Mouse (Mus musculus) limb, embryonic 10.5 days (tissue): Measurements from ENCODE around the gene Cryba1. TPM values are rescaled to one million over a fixed set of nuclear protein-coding genes. Genes with fewer than 3 reads are reported as not detected.
"Not testable (repeated sequence)": the region's sequence is repeated elsewhere in the genome, so short reads cannot be mapped to it uniquely, and the experiment has no call there.

Experiments
- DNase-seq: peaks from one replicate; pipeline ENCODE4 v3.0.0-alpha.2; 2017; ENCODE audit warnings: low spot score
- H3K27ac ChIP-seq: fragments of 300-500 bp; sonication (generic); 2 replicates; pipeline ENCODE4 v1.5.1; 2016; ENCODE audit warnings: mild to moderate bottlenecking
- H3K27me3 ChIP-seq: fragments of 300-500 bp; sonication (generic); 2 replicates; pipeline ENCODE4 v1.6.1; 2016; ENCODE audit warnings: low read depth, mild to moderate bottlenecking; ENCODE audit not compliant: poor library complexity, severe bottlenecking
- H3K36me3 ChIP-seq: fragments of 300-500 bp; sonication (generic); 2 replicates; pipeline ENCODE4 v1.6.1; 2016; ENCODE audit warnings: mild to moderate bottlenecking, moderate library complexity
- H3K4me1 ChIP-seq: fragments of 300-500 bp; sonication (generic); 2 replicates; pipeline ENCODE4 v1.6.1; 2016
- H3K4me3 ChIP-seq: fragments of 300-500 bp; sonication (generic); 2 replicates; pipeline ENCODE4 v1.5.1; 2016; ENCODE audit warnings: mild to moderate bottlenecking, moderate library complexity
- H3K9me3 ChIP-seq: fragments of 300-500 bp; sonication (generic); replicated peaks from 2 replicates; pipeline ENCODE4 v1.6.1; 2016; ENCODE audit warnings: mild to moderate bottlenecking
- WGBS: fragments of 180-500 bp; shearing (Covaris S2); methylation state at CpG from one replicate; pipeline ENCODE4 v1.1.7; 2016; 5-methylcytosine and 5-hydroxymethylcytosine counted together
- polyA plus RNA-seq: library from polyadenylated mRNA; unstranded; fragments of >200 nt; fragmentation: Nextera tagmentation; extraction: Ambion mirVana; gene quantifications from 2 replicates; pipeline ENCODE4 v1.2.1, GENCODE M21; 2016

Gene Cryba1
- polyA plus RNA-seq, 1 experiment from 2014 or later: not detected

GRCm38 (mm10) chr11:77752525-77752924 lies 27.4 kb upstream of the Cryba1 start:
- no peak overlapping the region for H3K27ac ChIP-seq
- H3K27me3 ChIP-seq: no peaks in the 10 kb centered on the region
- no peaks in the 10 kb centered on the region for H3K9me3 ChIP-seq
- DNase-seq: no peak
- H3K36me3 ChIP-seq: no peaks in the 10 kb centered on the region
- H3K4me3 ChIP-seq: no peak overlapping the region
- 78% methylated on average over 5 of the region's 5 CpGs for WGBS
- H3K4me1 ChIP-seq: no peaks in the 10 kb centered on the region

- DNase-seq: no peak
- Histone ChIP-seq H3K4me3 (no peak overlapping the region), H3K27ac (no peak overlapping the region), H3K27me3 (no peaks in the 10 kb centered on the region), H3K4me1 (no peaks in the 10 kb centered on the region), H3K36me3 (no peaks in the 10 kb centered on the region), H3K9me3 (no peaks in the 10 kb centered on the region)
- 85% methylated on average over 5 of the region's 5 CpGs for WGBS
Measured at GRCm38 (mm10) chr11:77748996-77749395, 23.9 kb upstream of the Cryba1 start.

- H3K4me3 ChIP-seq, H3K4me1 ChIP-seq, H3K36me3 ChIP-seq, DNase-seq, H3K27ac ChIP-seq, H3K27me3 ChIP-seq, H3K9me3 ChIP-seq: not testable (repeated sequence)
- 95% methylated on average over 14 of the region's 15 CpGs for WGBS
Measured at GRCm38 (mm10) chr11:77747103-77747502, 22.0 kb upstream of the Cryba1 start.

DNA sequence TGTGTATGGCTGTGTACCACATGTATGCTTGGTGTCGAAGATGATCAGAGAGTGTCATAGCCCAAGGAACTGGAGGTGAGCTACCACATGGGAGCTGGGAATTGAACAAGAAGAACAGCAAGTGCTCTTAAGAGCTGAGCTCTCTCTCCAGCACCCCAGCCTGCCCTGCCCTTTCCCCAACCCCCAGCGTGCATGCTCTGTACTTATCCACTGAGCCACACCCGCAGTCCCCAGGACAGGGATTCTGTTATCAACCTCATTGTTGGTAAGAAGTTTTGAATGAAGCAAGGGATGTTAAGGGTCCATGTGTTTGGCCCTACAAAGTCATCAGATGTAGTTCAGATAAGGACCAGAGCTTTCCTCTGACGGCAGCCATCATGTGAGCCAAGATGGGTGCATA lies 21.6 kb upstream of the Cryba1 start:
- Histone ChIP-seq H3K4me1 (no peaks in the 10 kb centered on the region), H3K27ac (no peak overlapping the region), H3K36me3 (no peaks in the 10 kb centered on the region), H3K9me3 (no peaks in the 10 kb centered on the region), H3K27me3 (no peaks in the 10 kb centered on the region), H3K4me3 (no peak overlapping the region)
- DNase-seq: no peak
- WGBS: 89% methylated on average over 4 of the region's 4 CpGs

- H3K27ac ChIP-seq: no peak overlapping the region
- H3K36me3 ChIP-seq: no peaks in the 10 kb centered on the region
- no peaks in the 10 kb centered on the region for H3K9me3 ChIP-seq
- no peak overlapping the region for H3K4me3 ChIP-seq
- H3K4me1 ChIP-seq: no peaks in the 10 kb centered on the region
- no peak for DNase-seq
- 41% methylated on average over 6 of the region's 6 CpGs for WGBS
- H3K27me3 ChIP-seq: no peaks in the 10 kb centered on the region
Measured at GRCm38 (mm10) chr11:77743966-77744365, 18.9 kb upstream of the Cryba1 start.

DNA sequence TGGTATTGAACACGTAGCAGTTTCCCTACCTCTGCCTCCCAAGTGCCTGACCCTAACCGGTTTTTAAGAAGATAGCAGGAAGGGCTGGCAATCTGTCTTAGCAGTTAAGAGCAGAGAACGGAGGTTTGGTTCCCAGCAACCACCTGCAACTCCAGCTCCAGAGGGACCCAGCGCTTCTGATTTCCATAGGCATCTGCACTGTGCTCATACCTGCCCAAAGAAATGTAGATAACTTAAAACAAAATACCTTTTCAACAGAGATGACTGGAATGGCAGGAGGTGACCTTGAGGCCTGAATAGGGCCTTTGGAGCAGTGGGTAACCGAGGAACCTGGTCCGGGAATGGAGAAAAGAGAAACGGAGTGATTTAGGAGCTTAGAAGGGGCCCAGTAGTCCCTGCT lies 13.5 kb upstream of the Cryba1 start:
- DNase-seq: no peak
- Histone ChIP-seq H3K27me3 (no peaks in the 10 kb centered on the region), H3K27ac (no peak overlapping the region), H3K36me3 (no peaks in the 10 kb centered on the region), H3K4me1 (no peaks in the 10 kb centered on the region), H3K9me3 (no peaks in the 10 kb centered on the region), H3K4me3 (no peak overlapping the region)
- WGBS: 53% methylated on average over 7 of the region's 7 CpGs

DNA sequence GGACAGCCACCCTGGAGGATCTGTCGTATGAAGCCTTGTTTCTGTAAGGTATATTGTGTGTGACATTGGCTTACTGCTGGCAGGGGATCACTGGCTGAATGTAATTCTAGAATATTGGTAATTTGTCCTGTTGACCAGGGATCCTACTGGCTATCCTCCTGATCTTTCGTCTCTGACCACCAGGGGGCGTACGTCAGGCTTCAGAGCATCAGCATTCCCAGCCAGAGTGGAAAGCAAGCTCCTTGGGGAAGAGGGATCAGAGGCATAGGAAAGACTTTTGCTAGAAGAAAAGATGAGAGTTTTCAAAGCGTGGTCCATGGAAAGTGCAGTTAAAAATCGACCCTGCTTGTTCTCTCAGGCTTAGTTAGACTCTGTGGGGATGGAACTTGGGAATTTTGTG lies 12.2 kb upstream of the Cryba1 start:
- H3K27me3 ChIP-seq: no peaks in the 10 kb centered on the region
- no peaks in the 10 kb centered on the region for H3K9me3 ChIP-seq
- H3K27ac ChIP-seq: no peak overlapping the region
- no peaks in the 10 kb centered on the region for H3K4me1 ChIP-seq
- WGBS: under 1% methylated on average over 6 of the region's 6 CpGs
- H3K36me3 ChIP-seq: no peaks in the 10 kb centered on the region
- H3K4me3 ChIP-seq: no peak overlapping the region
- DNase-seq: peak; percentile 90

- no peak overlapping the region for H3K4me3 ChIP-seq
- H3K36me3 ChIP-seq: no peaks in the 10 kb centered on the region
- DNase-seq: no peak
- H3K9me3 ChIP-seq: no peaks in the 10 kb centered on the region
- 74% methylated on average over 2 of the region's 2 CpGs for WGBS
- no peaks in the 10 kb centered on the region for H3K27me3 ChIP-seq
- H3K4me1 ChIP-seq: no peaks in the 10 kb centered on the region
- no peak overlapping the region for H3K27ac ChIP-seq
Measured at GRCm38 (mm10) chr11:77728587-77728986, 3.5 kb upstream of the Cryba1 start.

GRCm38 (mm10) chr11:77724766-77725165 lies 317 bp downstream of the Cryba1 start:
- no peaks in the 10 kb centered on the region for H3K9me3 ChIP-seq
- no peak for DNase-seq
- no peaks in the 10 kb centered on the region for H3K4me1 ChIP-seq
- H3K4me3 ChIP-seq: no peak overlapping the region
- H3K36me3 ChIP-seq: no peaks in the 10 kb centered on the region
- H3K27me3 ChIP-seq: no peaks in the 10 kb centered on the region
- H3K27ac ChIP-seq: no peak overlapping the region
- 82% methylated on average over 7 of the region's 7 CpGs for WGBS

DNA sequence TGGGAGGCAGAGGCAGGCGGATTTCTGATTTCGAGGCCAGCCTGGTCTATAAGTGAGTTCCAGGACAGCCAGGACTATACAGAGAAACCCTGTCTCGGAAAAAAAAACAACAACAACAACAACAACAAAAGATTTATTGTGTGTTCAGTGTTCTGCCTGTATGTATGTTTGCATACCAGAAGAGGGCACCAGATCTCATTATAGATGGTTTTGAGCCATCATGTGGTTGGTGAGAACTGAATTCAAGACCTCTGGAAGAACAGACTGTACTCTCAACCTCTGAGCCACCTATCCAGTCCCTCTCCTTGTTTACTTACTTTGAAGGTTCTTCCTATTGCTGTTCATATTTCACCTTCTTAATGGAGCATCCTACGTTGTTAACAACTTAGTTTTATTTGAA lies 3.7 kb downstream of the Cryba1 start:
- Histone ChIP-seq H3K27ac (no peak overlapping the region), H3K4me1 (no peaks in the 10 kb centered on the region), H3K36me3 (peaks cover 13% of the 10 kb centered on the region; the same call in 1 of the 2 replicates), H3K9me3 (no peaks in the 10 kb centered on the region), H3K4me3 (no peak overlapping the region), H3K27me3 (no peaks in the 10 kb centered on the region)
- WGBS: 84% methylated on average over 4 of the region's 4 CpGs
- DNase-seq: no peak

- WGBS: 96% methylated on average over 2 of the region's 2 CpGs
- peaks cover 25% of the 10 kb centered on the region for H3K36me3 ChIP-seq
Measured at GRCm38 (mm10) chr11:77719055-77719454, 6.0 kb downstream of the Cryba1 start.

DNA sequence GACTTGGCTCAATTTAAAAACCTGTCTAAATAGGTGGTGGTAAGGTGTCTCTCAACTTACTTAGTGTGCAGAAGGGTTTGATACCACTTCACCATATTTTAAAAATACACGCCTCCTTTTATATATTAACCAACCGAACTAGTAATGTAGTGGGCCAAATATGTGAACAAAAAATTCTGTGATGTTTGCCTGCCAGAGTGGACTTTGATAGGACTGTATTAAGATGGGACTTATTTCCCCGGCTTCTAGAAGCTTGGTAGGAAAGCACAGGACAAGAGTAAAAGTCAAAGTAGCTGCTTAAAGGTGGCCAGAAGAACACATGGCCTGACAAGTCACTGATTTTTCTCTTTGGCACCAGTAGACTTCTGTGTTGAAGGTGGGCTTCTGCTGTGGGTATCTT lies 11.3 kb downstream of the Cryba1 start:
- H3K4me1 ChIP-seq: no peaks in the 10 kb centered on the region
- 95% methylated on average over 3 of the region's 3 CpGs for WGBS

More at GRCm38 (mm10) chr11:77719055-77719454, 6.0 kb downstream of the Cryba1 start:
- H3K4me1 ChIP-seq: no peaks in the 10 kb centered on the region
- no peaks in the 10 kb centered on the region for H3K9me3 ChIP-seq
- no peak for DNase-seq
- H3K27ac ChIP-seq: no peak overlapping the region
- no peak overlapping the region for H3K4me3 ChIP-seq
- H3K27me3 ChIP-seq: no peaks in the 10 kb centered on the region

DNA sequence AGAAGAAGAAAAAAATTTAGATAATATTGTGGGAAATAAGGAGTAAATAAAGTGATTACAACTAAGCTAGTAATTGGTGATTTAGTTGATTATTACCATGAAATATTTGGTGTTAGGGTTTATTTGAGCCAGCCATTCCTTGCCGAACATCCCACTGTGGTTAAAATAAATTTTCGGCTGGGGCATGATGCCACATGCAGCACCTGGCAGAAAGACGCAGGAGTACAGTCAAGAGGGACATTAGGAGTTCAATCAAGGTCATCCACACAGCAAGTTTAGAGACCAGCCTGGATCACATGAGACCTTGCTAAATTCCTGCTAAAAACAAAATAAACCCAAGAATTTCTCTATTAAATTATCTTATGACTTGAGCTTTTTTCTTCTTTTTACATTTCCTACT lies 16.0 kb downstream of the Cryba1 start:
- Histone ChIP-seq H3K27me3 (no peaks in the 10 kb centered on the region), H3K36me3 (peaks cover 88% of the 10 kb centered on the region)
- 90% methylated on average over 3 of the region's 3 CpGs for WGBS

More for the DNA sequence above, 11.3 kb downstream of the Cryba1 start:
- no peak overlapping the region for H3K27ac ChIP-seq
- H3K4me3 ChIP-seq: no peak overlapping the region
- no peak for DNase-seq
- H3K36me3 ChIP-seq: peaks cover 66% of the 10 kb centered on the region
- no peaks in the 10 kb centered on the region for H3K27me3 ChIP-seq
- H3K9me3 ChIP-seq: no peaks in the 10 kb centered on the region

DNA sequence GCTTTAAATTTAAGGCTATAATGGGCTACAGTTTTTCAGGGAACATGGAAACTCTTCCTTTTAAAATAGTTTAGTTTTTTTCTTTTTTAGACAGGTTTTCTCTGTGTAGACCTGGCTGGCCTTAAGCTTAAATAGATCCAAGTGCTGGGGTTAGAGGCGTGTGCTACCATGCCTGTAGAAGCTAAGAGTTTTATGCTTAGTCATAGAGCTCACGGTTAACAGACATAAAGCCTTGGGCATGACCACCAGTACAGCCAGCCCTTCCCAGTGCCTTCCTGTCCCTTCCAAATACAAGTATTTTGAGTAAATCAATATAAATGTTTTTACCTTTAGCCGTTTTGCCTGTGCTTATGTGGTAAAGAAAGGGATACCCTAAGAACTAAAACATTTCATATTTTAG lies 19.2 kb downstream of the Cryba1 start:
- H3K4me3 ChIP-seq: no peak overlapping the region
- H3K36me3 ChIP-seq: peaks cover 97% of the 10 kb centered on the region
- 96% methylated on average over 3 of the region's 3 CpGs for WGBS
- no peaks in the 10 kb centered on the region for H3K4me1 ChIP-seq
- DNase-seq: no peak
- no peak overlapping the region for H3K27ac ChIP-seq
- H3K9me3 ChIP-seq: no peaks in the 10 kb centered on the region
- H3K27me3 ChIP-seq: no peaks in the 10 kb centered on the region

More for the DNA sequence above, 16.0 kb downstream of the Cryba1 start:
- Histone ChIP-seq H3K4me3 (no peak overlapping the region), H3K27ac (no peak overlapping the region), H3K4me1 (no peaks in the 10 kb centered on the region), H3K9me3 (no peaks in the 10 kb centered on the region)
- DNase-seq: no peak
